Mouse (Mus musculus) forebrain, postnatal 0 days (tissue): ENCODE results near the gene Gpr174. TPM values are rescaled to one million over a fixed set of nuclear protein-coding genes. Genes with fewer than 3 reads are reported as not detected.

Source experiments
- ATAC-seq: fragments of 200-750 bp; cut with Nextera tagmentation; 2 replicates; pipeline ENCODE4 v1.8.0; 2017; ENCODE audit warnings: mild to moderate bottlenecking, moderate library complexity
- DNase-seq: peaks from one replicate; pipeline ENCODE4 v3.0.0-alpha.2; 2015
- H3K27ac ChIP-seq: fragments of 300-500 bp; sonication (generic); 2 replicates; pipeline ENCODE4 v1.5.1; 2014; ENCODE audit warnings: low read depth, mild to moderate bottlenecking, antibody characterized with exemption, low read length, moderate library complexity, mixed read lengths
- H3K27me3 ChIP-seq: fragments of 300-500 bp; sonication (generic); 2 replicates; pipeline ENCODE4 v1.6.1; 2014; ENCODE audit warnings: mild to moderate bottlenecking, low read length, mixed read lengths; ENCODE audit not compliant: insufficient read depth
- H3K36me3 ChIP-seq: fragments of 300-500 bp; sonication (generic); 2 replicates; pipeline ENCODE4 v1.6.1; 2014; ENCODE audit warnings: mild to moderate bottlenecking, moderate library complexity; ENCODE audit not compliant: insufficient read depth
- H3K4me1 ChIP-seq: fragments of 300-500 bp; sonication (generic); 2 replicates; pipeline ENCODE4 v1.6.1; 2014; ENCODE audit warnings: antibody characterized with exemption; ENCODE audit not compliant: insufficient read depth
- H3K4me2 ChIP-seq: fragments of 300-500 bp; sonication (generic); 2 replicates; pipeline ENCODE4 v1.6.1; 2014; ENCODE audit warnings: low read depth, mild to moderate bottlenecking, moderate library complexity
- H3K4me3 ChIP-seq: fragments of 300-500 bp; sonication (generic); 2 replicates; pipeline ENCODE4 v1.5.1; 2014; ENCODE audit warnings: low read depth, low read length, mixed read lengths
- H3K9ac ChIP-seq: fragments of 300-500 bp; sonication (generic); 2 replicates; pipeline ENCODE4 v1.6.1; 2014; ENCODE audit warnings: mild to moderate bottlenecking
- H3K9me3 ChIP-seq: fragments of 300-500 bp; sonication (generic); 2 replicates; pipeline ENCODE4 v1.6.1; 2016; ENCODE audit warnings: low read length
- CTCF ChIP-seq: sonication (generic); IDR thresholded peaks from 2 replicates; pipeline ENCODE4 v1.5.1; 2016; ENCODE audit warnings: antibody characterized with exemption, control low read depth, low read depth
- WGBS: fragments of 180-500 bp; shearing (Covaris S2); extraction: QIAGEN DNeasy Blood & Tissue Kit; methylation state at CpG from one replicate; pipeline ENCODE4 v1.1.7; 2014; 5-methylcytosine and 5-hydroxymethylcytosine counted together
- polyA plus RNA-seq: library from polyadenylated mRNA; unstranded; fragments of >200 nt; fragmentation: Nextera tagmentation; extraction: Ambion mirVana; gene quantifications from 2 replicates; pipeline ENCODE4 v1.2.1, GENCODE M21; 2015
- total RNA-seq: library from RNA; depleted of rRNA; stranded (reverse); fragments of >200 nt; gene quantifications from 2 replicates; pipeline ENCODE4 v1.2.3, GENCODE M21; 2014; rRNA removed

The Gpr174 gene
- total and polyA plus RNA-seq, 2 experiments from 2014 or later: 0.29 to 0.50 TPM

DNA sequence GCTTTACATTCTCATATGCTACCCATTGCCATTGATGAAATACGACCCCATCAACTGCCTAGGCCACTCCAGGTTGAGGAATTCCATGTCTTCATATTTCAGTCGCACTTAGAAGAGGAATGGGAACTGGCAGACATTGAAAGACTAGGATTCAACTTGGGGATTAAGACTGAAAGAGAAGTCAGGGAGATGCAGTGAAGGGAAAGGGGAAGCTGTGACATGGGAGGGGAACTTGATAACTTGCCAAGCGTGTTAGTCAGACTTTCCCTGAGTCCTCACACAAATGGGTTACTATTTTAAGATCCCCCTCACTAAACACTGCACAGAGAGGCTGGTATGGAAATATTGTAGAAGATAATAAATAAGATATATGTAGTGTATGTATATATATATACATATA is 74.2 kb downstream of the Gpr174 start:
- ATAC-seq (no peak), DNase-seq (no peak)
- no peaks in the 10 kb centered on the region for H3K27me3 ChIP-seq

DNA sequence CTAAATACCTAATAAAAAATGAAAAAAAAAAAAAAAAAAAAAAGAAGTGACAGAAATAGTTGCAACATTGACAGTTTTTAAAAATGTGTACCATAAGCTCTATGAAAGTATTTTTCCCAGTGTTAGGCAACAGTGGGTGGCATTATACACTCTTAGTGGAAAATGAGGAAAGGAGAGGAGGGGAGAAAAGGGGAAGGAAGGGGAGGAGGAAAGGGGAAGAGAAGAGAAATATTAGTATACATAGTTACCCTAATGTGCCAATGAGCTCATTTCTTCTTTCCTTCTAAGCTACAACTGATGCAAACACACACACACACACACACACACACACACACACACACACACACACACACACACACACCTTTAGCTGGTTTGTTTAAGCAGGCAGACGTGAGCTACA is 80.9 kb downstream of the Gpr174 start:
- no peaks in the 10 kb centered on the region for H3K9me3 ChIP-seq
- H3K27me3 ChIP-seq: no peaks in the 10 kb centered on the region
- no peak for TF ChIP-seq CTCF
- no peak overlapping the region for H3K9ac ChIP-seq
- no peak for ATAC-seq
- H3K4me1 ChIP-seq: no peaks in the 10 kb centered on the region
- no peak for DNase-seq
- no peak overlapping the region for H3K4me3 ChIP-seq
- no peak overlapping the region for H3K27ac ChIP-seq
- WGBS: 100% methylated on average over 1 of the region's 1 CpGs
- no peak overlapping the region for H3K4me2 ChIP-seq
- no peaks in the 10 kb centered on the region for H3K36me3 ChIP-seq

More for the DNA sequence above, 74.2 kb downstream of the Gpr174 start:
- H3K36me3 ChIP-seq: no peaks in the 10 kb centered on the region
- H3K9ac ChIP-seq: no peak overlapping the region
- 89% methylated on average over 3 of the region's 3 CpGs for WGBS
- H3K4me3 ChIP-seq: no peak overlapping the region
- no peak for TF ChIP-seq CTCF
- no peak overlapping the region for H3K27ac ChIP-seq
- H3K4me2 ChIP-seq: no peak overlapping the region
- no peaks in the 10 kb centered on the region for H3K9me3 ChIP-seq
- no peaks in the 10 kb centered on the region for H3K4me1 ChIP-seq

DNA sequence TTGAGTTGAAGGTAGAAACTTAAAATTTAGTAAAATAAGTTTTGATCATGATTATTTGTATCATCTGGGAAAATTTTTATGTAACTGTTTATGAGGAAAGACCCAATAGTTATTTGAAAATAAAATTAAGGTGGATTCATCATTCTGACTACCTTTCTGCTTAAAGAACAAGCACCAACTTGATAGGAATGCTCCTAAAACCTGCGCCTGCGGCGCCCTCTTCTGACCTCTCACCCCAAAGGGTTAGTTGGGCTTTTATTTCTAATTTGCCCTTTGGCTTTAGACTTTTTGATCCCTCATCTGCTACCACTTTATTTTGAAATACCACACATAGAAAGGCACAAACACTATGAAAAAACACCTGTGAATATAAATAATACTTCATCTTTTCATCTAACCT is 86.3 kb downstream of the Gpr174 start:
- H3K27ac ChIP-seq: no peak overlapping the region
- H3K4me1 ChIP-seq: no peaks in the 10 kb centered on the region
- TF ChIP-seq CTCF: no peak
- no peaks in the 10 kb centered on the region for H3K9me3 ChIP-seq
- DNase-seq: no peak
- ATAC-seq: no peak
- H3K36me3 ChIP-seq: no peaks in the 10 kb centered on the region
- H3K9ac ChIP-seq: no peak overlapping the region
- H3K27me3 ChIP-seq: no peaks in the 10 kb centered on the region
- no peak overlapping the region for H3K4me2 ChIP-seq
- WGBS: 59% methylated on average over 3 of the region's 3 CpGs
- H3K4me3 ChIP-seq: no peak overlapping the region

Other genes with a start within 250 kb of the Gpr174 start
- gene P2ry10, start 167.4 kb upstream of the Gpr174 start, total RNA-seq: 0.14 TPM in 1 of 2 replicates, not detected in the other
- not detected in 2 replicates for gene P2ry10, start 167.4 kb upstream of the Gpr174 start, polyA plus RNA-seq
- 0.77 and 0.86 TPM in 2 replicates for gene P2ry10b, start 107.0 kb upstream of the Gpr174 start, total RNA-seq
- 0.42 and 0.80 TPM in 2 replicates for gene P2ry10b, start 107.0 kb upstream of the Gpr174 start, polyA plus RNA-seq
- 50.5 and 61.6 TPM in 2 replicates for gene Itm2a, start 147.5 kb downstream of the Gpr174 start, total RNA-seq
- gene Itm2a, start 147.5 kb downstream of the Gpr174 start, polyA plus RNA-seq: 166 and 196 TPM in 2 replicates